Mouse (Mus musculus): ENCODE results near the gene Ell2. TPM values are rescaled to one million over a fixed set of nuclear protein-coding genes. Genes with fewer than 3 reads are reported as not detected.

Ell2 gene
- polyA plus RNA-seq, 1 experiment from 2014 or later: 2.4 TPM

GRCm38 (mm10) chr13:75798413-75799302, 92.1 kb downstream of the Ell2 start:
- no peaks in the 10 kb centered on the region for H3K27me3 ChIP-seq
- 83% methylated on average over 7 of the region's 7 CpGs for WGBS
- H3K4me1 ChIP-seq (replicated peaks): no peaks in the 10 kb centered on the region
- no peak for ATAC-seq (ENCODE audit: low read depth)
- no peaks in the 10 kb centered on the region for H3K36me3 ChIP-seq
- H3K9ac ChIP-seq: no peak overlapping the region
- no peaks in the 10 kb centered on the region for H3K9me3 ChIP-seq
- H3K27ac ChIP-seq (replicated peaks): no peak overlapping the region
- H3K4me2 ChIP-seq: no peak overlapping the region
- H3K4me3 ChIP-seq: no peak overlapping the region

- Histone ChIP-seq H3K36me3 (no peaks in the 10 kb centered on the region), H3K4me3 (no peak overlapping the region), H3K9ac (no peak overlapping the region), H3K9me3 (no peaks in the 10 kb centered on the region), H3K27ac (replicated peaks) (no peak overlapping the region), H3K27me3 (no peaks in the 10 kb centered on the region), H3K4me2 (no peak overlapping the region), H3K4me1 (replicated peaks) (no peaks in the 10 kb centered on the region)
- WGBS: 82% methylated on average over 3 of the region's 3 CpGs
- no peak for ATAC-seq (ENCODE audit: low read depth)
Measured at GRCm38 (mm10) chr13:75799421-75799820, 92.9 kb downstream of the Ell2 start.

DNA sequence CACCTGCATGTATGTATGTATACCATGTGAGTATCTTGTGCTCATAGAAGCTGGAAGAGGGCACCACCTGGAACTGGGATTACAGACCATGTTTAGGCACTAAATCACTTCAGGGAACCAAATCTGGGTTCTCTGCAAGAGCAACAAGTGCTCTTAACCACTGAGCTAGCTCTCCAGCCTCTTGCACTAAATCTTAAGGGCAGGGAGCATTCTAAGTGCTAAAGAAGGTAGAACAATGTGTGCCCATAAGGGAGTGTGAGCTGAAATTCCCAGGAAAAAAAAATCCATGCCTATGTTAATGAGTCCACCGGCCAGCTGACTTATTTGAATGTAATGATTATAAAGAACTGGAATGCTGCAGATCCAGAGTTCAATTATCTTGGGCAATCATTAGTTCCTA, 101.4 kb downstream of the Ell2 start:
- ATAC-seq (ENCODE audit: low read depth): no peak
- Histone ChIP-seq H3K4me1 (replicated peaks) (no peaks in the 10 kb centered on the region), H3K27ac (replicated peaks) (no peak overlapping the region), H3K36me3 (no peaks in the 10 kb centered on the region), H3K9ac (no peak overlapping the region), H3K9me3 (no peaks in the 10 kb centered on the region), H3K4me2 (no peak overlapping the region), H3K4me3 (no peak overlapping the region), H3K27me3 (no peaks in the 10 kb centered on the region)
- 76% methylated on average over 1 of the region's 1 CpGs for WGBS

DNA sequence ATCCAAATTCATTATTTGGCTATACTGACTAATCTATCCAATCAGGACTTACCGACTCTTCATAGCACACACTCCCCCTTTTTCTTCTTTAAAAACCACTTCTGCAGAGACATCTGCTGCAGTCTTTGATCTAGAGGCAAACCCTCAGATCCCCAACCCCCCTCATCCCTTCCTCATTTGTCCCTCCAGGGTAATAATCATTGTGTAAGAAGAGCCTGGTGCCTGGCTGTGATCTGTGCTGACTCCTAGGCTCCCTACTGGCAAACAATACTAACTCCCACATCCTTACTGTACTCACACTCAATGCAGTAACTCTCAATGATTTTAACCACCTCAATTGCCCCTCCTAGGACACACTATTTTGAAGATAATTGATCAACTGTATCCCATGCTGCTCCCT, 103.4 kb downstream of the Ell2 start:
- no peaks in the 10 kb centered on the region for H3K4me1 ChIP-seq (replicated peaks)
- no peak overlapping the region for H3K9ac ChIP-seq
- no peak overlapping the region for H3K4me3 ChIP-seq
- H3K9me3 ChIP-seq: no peaks in the 10 kb centered on the region
- no peaks in the 10 kb centered on the region for H3K36me3 ChIP-seq
- 72% methylated on average over 1 of the region's 1 CpGs for WGBS
- no peaks in the 10 kb centered on the region for H3K27me3 ChIP-seq
- H3K27ac ChIP-seq (replicated peaks): no peak overlapping the region
- H3K4me2 ChIP-seq: no peak overlapping the region
- no peak for ATAC-seq (ENCODE audit: low read depth)

GRCm38 (mm10) chr13:75817183-75817582, 110.6 kb downstream of the Ell2 start:
- no peaks in the 10 kb centered on the region for H3K36me3 ChIP-seq
- WGBS: 92% methylated on average over 2 of the region's 2 CpGs
- no peaks in the 10 kb centered on the region for H3K9me3 ChIP-seq
- no peak overlapping the region for H3K9ac ChIP-seq
- no peak overlapping the region for H3K4me3 ChIP-seq
- no peak overlapping the region for H3K27ac ChIP-seq (replicated peaks)
- no peak for ATAC-seq (ENCODE audit: low read depth)
- H3K27me3 ChIP-seq: no peaks in the 10 kb centered on the region
- H3K4me2 ChIP-seq: no peak overlapping the region
- H3K4me1 ChIP-seq (replicated peaks): no peaks in the 10 kb centered on the region

- H3K36me3 ChIP-seq: no peaks in the 10 kb centered on the region
- no peak overlapping the region for H3K4me3 ChIP-seq
- H3K4me1 ChIP-seq (replicated peaks): no peaks in the 10 kb centered on the region
- H3K9ac ChIP-seq: no peak overlapping the region
- ATAC-seq (ENCODE audit: low read depth): no peak
- no peak overlapping the region for H3K27ac ChIP-seq (replicated peaks)
- 64% methylated on average over 3 of the region's 3 CpGs for WGBS
- no peaks in the 10 kb centered on the region for H3K9me3 ChIP-seq
- H3K27me3 ChIP-seq: no peaks in the 10 kb centered on the region
- no peak overlapping the region for H3K4me2 ChIP-seq
Measured at GRCm38 (mm10) chr13:75818486-75818885, 111.9 kb downstream of the Ell2 start.

DNA sequence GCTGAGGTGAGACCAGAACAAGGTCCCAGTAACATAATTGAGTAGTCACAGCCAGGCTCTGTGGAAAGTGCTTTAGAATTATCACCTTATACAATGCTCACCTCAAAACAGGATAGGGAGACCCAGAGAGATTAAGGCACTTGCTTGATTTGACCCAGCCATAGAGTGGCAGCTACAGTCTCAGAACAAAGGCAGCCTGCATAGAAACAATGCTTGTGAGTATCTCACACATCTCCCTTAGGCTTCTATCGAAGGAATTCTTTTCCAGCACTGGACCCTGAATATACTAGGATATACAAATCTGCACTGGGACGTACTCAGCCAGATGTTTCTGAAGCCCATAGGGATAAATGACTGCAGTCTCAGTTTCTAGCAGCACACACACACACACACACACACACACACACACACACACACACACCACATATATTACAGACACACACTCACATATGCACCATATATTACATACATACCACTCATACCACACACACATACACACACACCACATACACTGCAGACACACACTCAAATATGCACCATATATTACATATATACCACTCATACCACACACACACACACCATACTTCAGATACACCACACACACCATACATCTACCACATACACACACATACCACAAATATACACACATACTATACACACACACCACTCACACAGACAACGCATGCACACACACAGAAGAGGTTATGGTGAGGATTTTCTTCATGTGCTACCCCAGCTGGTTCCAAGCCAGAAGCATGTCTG, 112.6 kb downstream of the Ell2 start:
- Histone ChIP-seq H3K4me3 (no peak overlapping the region), H3K9ac (no peak overlapping the region), H3K4me2 (no peak overlapping the region), H3K27ac (replicated peaks) (no peak overlapping the region), H3K27me3 (no peaks in the 10 kb centered on the region), H3K4me1 (replicated peaks) (no peaks in the 10 kb centered on the region), H3K36me3 (no peaks in the 10 kb centered on the region), H3K9me3 (no peaks in the 10 kb centered on the region)
- ATAC-seq (ENCODE audit: low read depth): no peak
- 77% methylated on average over 3 of the region's 3 CpGs for WGBS

- no peak for ATAC-seq (ENCODE audit: low read depth)
- Histone ChIP-seq H3K9ac (no peak overlapping the region), H3K4me2 (no peak overlapping the region), H3K4me1 (replicated peaks) (no peaks in the 10 kb centered on the region), H3K27me3 (no peaks in the 10 kb centered on the region), H3K9me3 (no peaks in the 10 kb centered on the region), H3K36me3 (no peaks in the 10 kb centered on the region), H3K27ac (replicated peaks) (no peak overlapping the region), H3K4me3 (no peak overlapping the region)
Measured at GRCm38 (mm10) chr13:75819898-75820297, 113.3 kb downstream of the Ell2 start.

Other genes with a start within 250 kb of the Ell2 start
- gene Glrx, start 133.1 kb downstream of the Ell2 start, polyA plus RNA-seq (2015; fragmentation: Nextera tagmentation; extraction: Ambion mirVana): 49.3 and 55.2 TPM in 2 replicates
- 27.2 and 29.1 TPM in 2 replicates for gene Rhobtb3, start 237.2 kb downstream of the Ell2 start, polyA plus RNA-seq (2015; fragmentation: Nextera tagmentation; extraction: Ambion mirVana)

Data from neural tube, embryonic 13.5 days (tissue).